Mouse (Mus musculus) ES-Bruce4 (cell line): ENCODE results near the gene Siae.

ENCODE experiments used
- CTCF ChIP-seq: IDR thresholded peaks from one replicate; pipeline ENCODE4 v1.8.1; 2011; ENCODE audit warnings: low read depth, low read length
- POLR2A ChIP-seq: IDR thresholded peaks from one replicate; pipeline ENCODE4 v1.8.1; 2011; ENCODE audit warnings: low read length; ENCODE audit not compliant: insufficient read depth

GRCm38 (mm10) chr9:37609558-37609957 is 54.1 kb downstream of the Siae start:
- TF ChIP-seq POLR2A = no peak
- TF ChIP-seq CTCF = no peak
